In genomic region chr3:97600050-97600832, GRCm38 (mm10) we compare ENCODE assay signal across 32 mouse cellular contexts.
"Had no signal": no experiment of that assay in that cellular context is flagged by ENCODE, and none has a peak within 500 bp of the region (broad histone marks: within the 10 kb centered on the region; RNA-seq: fewer than 3 reads in every experiment).

No protein-coding gene starts in this region.

- H3K4me1 ChIP-seq: limb, embryonic 10.5 days; limb, embryonic 12.5 days; limb, embryonic 13.5 days; limb, embryonic 15.5 days; liver, embryonic 12.5 days; liver, embryonic 13.5 days; liver, embryonic 15.5 days; midbrain, embryonic 10.5 days; midbrain, embryonic 12.5 days; midbrain, embryonic 13.5 days; midbrain, embryonic 15.5 days; neural tube, embryonic 12.5 days had no signal

- ATAC-seq: liver, embryonic 12.5 days; liver, postnatal 0 days; midbrain, embryonic 13.5 days; midbrain, embryonic 15.5 days; midbrain, embryonic 16.5 days had no signal

- H3K4me2 ChIP-seq: limb, embryonic 12.5 days; limb, embryonic 13.5 days; limb, embryonic 15.5 days; liver, embryonic 11.5 days; liver, embryonic 12.5 days; liver, embryonic 13.5 days; liver, embryonic 15.5 days; lung, embryonic 14.5 days; lung, embryonic 15.5 days; midbrain, embryonic 11.5 days; midbrain, embryonic 12.5 days; midbrain, embryonic 13.5 days; midbrain, embryonic 15.5 days; neural tube, embryonic 12.5 days had no signal

- H3K9ac ChIP-seq: limb, embryonic 12.5 days; limb, embryonic 13.5 days; limb, embryonic 15.5 days; liver, embryonic 12.5 days; liver, embryonic 13.5 days; liver, embryonic 14.5 days; liver, embryonic 15.5 days; liver, postnatal 0 days; lung, embryonic 14.5 days; lung, embryonic 15.5 days; midbrain, embryonic 12.5 days; midbrain, embryonic 13.5 days; midbrain, embryonic 15.5 days; neural tube, embryonic 12.5 days had no signal

- H3K4me3 ChIP-seq: left cerebral cortex, adult 2 months; limb, embryonic 10.5 days; limb, embryonic 12.5 days; limb, embryonic 13.5 days; limb, embryonic 15.5 days; liver, embryonic 12.5 days; liver, embryonic 13.5 days; liver, embryonic 15.5 days; lung, embryonic 15.5 days; megakaryocyte, embryonic 14.5 days; midbrain, embryonic 10.5 days; midbrain, embryonic 12.5 days; midbrain, embryonic 13.5 days; midbrain, embryonic 15.5 days; myocyte; neural tube, embryonic 12.5 days had no signal

- DNase-seq: left cerebral cortex, postnatal 4 days; liver; liver, embryonic 13.5 days; liver, postnatal 0 days; lung, adult 18-20 months; lung, adult 2 months; lung, embryonic 14.5 days; lung, postnatal 10 days; lung, postnatal 14 days; lung, postnatal 36 days; lung, postnatal 4 days; midbrain, embryonic 14.5 days had no signal

- H3K9me3 ChIP-seq: limb, embryonic 10.5 days; limb, embryonic 12.5 days; limb, embryonic 13.5 days; limb, embryonic 15.5 days; liver, embryonic 12.5 days; liver, embryonic 13.5 days; liver, embryonic 15.5 days; lung, embryonic 15.5 days; megakaryocyte, embryonic 14.5 days; midbrain, embryonic 10.5 days; midbrain, embryonic 12.5 days; midbrain, embryonic 13.5 days; midbrain, embryonic 15.5 days; neural tube, embryonic 12.5 days had no signal

- H3K27me3 ChIP-seq: limb, embryonic 12.5 days; limb, embryonic 13.5 days; limb, embryonic 15.5 days; liver, embryonic 12.5 days; liver, embryonic 13.5 days; liver, embryonic 15.5 days; lung, embryonic 15.5 days; megakaryocyte, embryonic 14.5 days; midbrain, embryonic 12.5 days; midbrain, embryonic 13.5 days; midbrain, embryonic 15.5 days; neural tube, embryonic 12.5 days had no signal

- H3K27ac ChIP-seq: left cerebral cortex, adult 2 months; limb, embryonic 10.5 days; limb, embryonic 12.5 days; limb, embryonic 13.5 days; limb, embryonic 15.5 days; liver, embryonic 12.5 days; liver, embryonic 13.5 days; liver, embryonic 14.5 days; liver, embryonic 15.5 days; lung, embryonic 15.5 days; macrophage; midbrain, embryonic 10.5 days; midbrain, embryonic 12.5 days; midbrain, embryonic 13.5 days; midbrain, embryonic 15.5 days; neural tube, embryonic 12.5 days had no signal

- H3K36me3 ChIP-seq: midbrain, embryonic 15.5 days had no signal
